Mouse (Mus musculus): ENCODE measurements around the gene Gm10128.
"Not testable (repeated sequence)": the region's sequence is repeated elsewhere in the genome, so short reads cannot be mapped to it uniquely, and the experiment has no call there.

Gene Gm10128

DNA sequence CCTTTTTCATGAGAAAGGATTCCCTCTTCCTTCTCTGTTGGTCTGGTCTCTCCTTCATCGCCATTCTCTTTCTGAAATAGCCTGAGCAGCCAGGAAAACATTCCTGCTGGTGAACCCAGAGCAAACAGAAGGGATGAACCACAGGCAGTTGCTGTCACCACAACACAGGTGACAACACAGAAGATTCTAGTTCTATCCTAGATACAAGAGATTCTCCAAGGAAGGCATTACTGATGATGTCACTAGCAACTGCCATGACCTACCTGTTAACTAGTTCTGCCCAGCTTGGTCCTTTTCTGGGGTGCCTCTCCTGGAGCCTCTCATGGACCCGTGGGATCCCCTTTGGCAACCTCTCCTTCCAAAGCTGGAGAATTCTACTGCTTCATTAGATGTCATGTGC is at the start of gene Gm10128:
Gene Gm10128 (minus strand): TSS at position 101 of the 400 bp plus-strand sequence.
- DNase-seq (ENCODE audit: low spot score) = not testable (repeated sequence)

DNA sequence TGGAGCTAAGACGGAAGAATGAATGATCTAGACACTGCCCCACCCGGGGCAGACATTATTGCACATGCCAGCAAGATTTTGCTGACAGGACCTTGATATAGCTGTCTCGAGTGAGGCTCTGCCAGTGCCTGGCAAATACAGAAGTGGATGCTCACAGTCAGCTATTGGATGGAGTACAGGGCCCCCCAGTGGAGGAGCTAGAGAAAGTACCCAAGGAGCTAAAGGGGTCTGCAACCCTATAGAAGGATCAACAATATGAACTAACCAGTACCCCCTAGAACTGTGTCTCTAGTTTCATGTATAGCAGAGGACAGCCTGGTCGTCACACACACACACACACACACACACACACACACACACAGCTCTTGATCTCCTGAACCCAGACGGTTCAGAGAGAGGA is 37.4 kb upstream of the Gm10128 start:
- not testable (repeated sequence) for DNase-seq (ENCODE audit: low spot score)

DNA sequence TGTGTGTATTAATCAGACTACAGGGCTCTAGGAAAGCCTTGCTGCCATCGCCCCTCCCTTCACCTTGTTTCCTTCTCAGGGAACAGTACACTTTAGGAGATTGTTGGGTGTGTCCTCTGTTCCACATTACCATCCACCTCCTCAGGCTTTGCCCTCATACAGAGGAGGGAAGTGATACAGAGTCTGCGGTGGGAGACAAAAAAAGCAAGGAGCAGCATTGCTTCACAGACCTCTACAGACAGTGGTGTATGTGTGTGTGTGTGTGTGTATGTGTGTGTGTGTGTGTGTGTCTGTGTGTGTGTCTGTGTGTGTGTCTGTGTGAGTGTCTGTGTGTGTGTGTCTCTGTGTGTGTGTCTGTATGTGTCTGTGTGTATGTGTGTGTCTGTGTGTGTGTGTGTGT is 18.7 kb upstream of the Gm10128 start:
- DNase-seq (ENCODE audit: low spot score) = not testable (repeated sequence)

DNA sequence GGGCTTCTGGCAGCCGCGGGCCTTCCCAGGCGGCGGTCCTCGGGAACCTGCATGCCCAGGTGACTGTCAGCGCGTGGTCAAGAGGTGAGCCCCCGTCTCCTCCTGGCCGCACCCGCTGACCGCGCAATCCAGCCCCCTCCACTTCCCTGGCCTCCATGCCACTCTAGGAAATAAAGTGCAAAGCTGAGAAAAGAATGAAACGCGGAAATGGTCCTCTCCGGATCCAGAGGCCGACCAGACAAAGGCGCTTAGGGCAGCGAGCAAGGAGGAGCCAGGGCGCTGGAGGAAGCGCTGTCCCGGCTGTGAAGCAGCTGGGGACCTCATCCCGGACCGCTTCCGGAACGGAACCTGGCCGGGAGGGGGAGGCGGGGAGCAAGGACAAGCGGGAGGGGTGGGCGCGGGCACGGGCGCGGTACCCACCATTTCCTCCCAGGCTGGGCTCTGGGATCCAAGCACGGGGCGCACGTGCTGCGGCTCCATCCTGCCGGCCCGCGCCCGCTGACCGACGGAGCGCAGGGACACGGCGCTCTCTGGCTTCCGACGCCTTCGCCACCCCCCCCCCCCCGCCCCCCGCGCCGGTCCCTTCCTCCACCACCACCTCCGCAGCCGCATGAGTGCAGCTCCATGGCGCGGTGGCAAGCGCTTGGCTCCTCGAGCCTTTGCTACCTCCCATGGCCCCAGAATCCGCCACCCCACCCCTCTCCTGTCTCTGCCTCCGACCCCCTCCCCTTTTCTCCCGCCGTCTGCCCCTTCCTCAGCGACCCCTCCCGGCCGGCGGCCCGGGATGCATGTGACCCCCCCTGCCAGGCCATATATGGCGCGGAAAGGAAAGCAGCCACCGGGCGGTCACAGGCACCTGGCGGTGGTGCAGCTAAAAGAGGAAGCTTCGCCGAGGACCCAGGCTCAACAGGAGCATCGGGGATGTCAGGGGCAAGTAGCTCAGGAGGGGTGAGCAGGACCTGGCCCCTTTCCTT is 14.6 kb upstream of the Gm10128 start:
- DNase-seq (ENCODE audit: low spot score) = not testable (repeated sequence)

DNA sequence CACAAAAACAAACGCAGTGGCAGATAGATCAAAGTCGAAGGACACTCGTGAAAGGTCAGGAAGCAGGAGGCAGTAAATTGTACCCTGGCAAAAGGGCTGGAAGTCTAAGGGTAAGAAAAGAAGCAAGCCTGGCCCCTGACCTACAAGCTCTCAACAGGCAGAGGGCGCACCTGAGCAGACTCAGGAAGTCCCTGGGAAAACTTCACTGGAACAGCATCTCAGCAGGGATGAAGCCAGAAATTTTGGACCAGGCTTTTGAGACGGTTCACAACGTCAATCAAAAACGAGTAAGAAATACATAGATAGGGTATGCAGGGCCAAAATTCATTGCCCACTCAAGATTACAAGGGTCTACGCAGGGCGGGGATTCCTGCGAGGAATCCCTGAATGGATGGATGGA is 13.7 kb upstream of the Gm10128 start:
- not testable (repeated sequence) for DNase-seq (ENCODE audit: low spot score)

DNA sequence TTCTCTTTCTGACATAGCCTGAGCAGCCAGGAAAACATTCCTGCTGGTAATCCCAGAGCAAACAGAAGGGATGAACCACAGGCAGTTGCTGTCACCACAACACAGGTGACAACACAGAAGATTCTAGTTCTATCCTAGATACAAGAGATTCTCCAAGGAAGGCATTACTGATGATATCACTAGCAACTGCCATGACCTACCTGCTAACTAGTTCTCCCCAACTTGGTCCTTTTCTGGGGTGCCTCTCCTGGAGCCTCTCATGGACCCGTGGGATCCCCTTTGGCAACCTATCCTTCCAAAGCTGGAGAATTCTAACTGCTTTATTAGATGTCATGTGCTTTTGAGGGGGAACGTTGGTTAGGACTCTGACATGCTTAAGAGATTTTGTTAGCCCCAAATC is 48.3 kb downstream of the Gm10128 start, which contains the start of gene Gm10338:
Gene Gm10338 (minus strand): TSS at position 101 of the 400 bp plus-strand sequence.
- not testable (repeated sequence) for DNase-seq (ENCODE audit: low spot score)

Data from yolk sac, embryonic 10.5 days (tissue).